Mouse (Mus musculus): Measurements from ENCODE around the gene Shc4. TPM values are rescaled to one million over a fixed set of nuclear protein-coding genes. Genes with fewer than 3 reads are reported as not detected.

Gene Shc4
- polyA plus RNA-seq, 1 experiment from 2014 or later, result 1.2 TPM

- no peak overlapping the region for H3K27ac ChIP-seq (ENCODE audit: low read depth, low read length)
- no peaks in the 10 kb centered on the region for H3K9me3 ChIP-seq (replicated peaks; ENCODE audit: control insufficient read depth, low read length)
- no peaks in the 10 kb centered on the region for H3K36me3 ChIP-seq (ENCODE audit: control insufficient read depth, insufficient read depth, low read length)
- H3K9ac ChIP-seq (ENCODE audit: low read depth, low read length), result no peak overlapping the region
- H3K4me3 ChIP-seq (ENCODE audit: low read depth, low read length), result no peak overlapping the region
- 83% methylated on average over 6 of the region's 6 CpGs for WGBS (ENCODE audit: insufficient replicate concordance)
- ATAC-seq (replicated peaks; ENCODE audit: insufficient number of reproducible peaks, low FRiP score, low TSS enrichment), result no peak
- H3K27me3 ChIP-seq (ENCODE audit: control insufficient read depth, insufficient read depth, low read length), result no peaks in the 10 kb centered on the region
- no peak overlapping the region for H3K4me2 ChIP-seq
- 0 out of 2 replicates have a peak, but pooled peaks cover 5% of the 10 kb centered on the region for H3K4me1 ChIP-seq (ENCODE audit: control insufficient read depth, insufficient read depth, low read length)
Observed at GRCm38 (mm10) chr2:125644912-125645311, 79.0 kb downstream of the Shc4 start.

- Histone ChIP-seq H3K4me1 (ENCODE audit: control insufficient read depth, insufficient read depth, low read length) (no peaks in the 10 kb centered on the region), H3K9me3 (replicated peaks; ENCODE audit: control insufficient read depth, low read length) (no peaks in the 10 kb centered on the region), H3K36me3 (ENCODE audit: control insufficient read depth, insufficient read depth, low read length) (no peaks in the 10 kb centered on the region), H3K4me3 (ENCODE audit: low read depth, low read length) (no peak overlapping the region), H3K4me2 (no peak overlapping the region), H3K9ac (ENCODE audit: low read depth, low read length) (no peak overlapping the region), H3K27ac (ENCODE audit: low read depth, low read length) (no peak overlapping the region), H3K27me3 (ENCODE audit: control insufficient read depth, insufficient read depth, low read length) (no peaks in the 10 kb centered on the region)
- ATAC-seq (replicated peaks; ENCODE audit: insufficient number of reproducible peaks, low FRiP score, low TSS enrichment), result no peak
- WGBS (ENCODE audit: insufficient replicate concordance), result 80% methylated on average over 7 of the region's 7 CpGs
Observed at GRCm38 (mm10) chr2:125637331-125637730, 86.6 kb downstream of the Shc4 start.

- Histone ChIP-seq H3K36me3 (ENCODE audit: control insufficient read depth, insufficient read depth, low read length) (no peaks in the 10 kb centered on the region), H3K27me3 (ENCODE audit: control insufficient read depth, insufficient read depth, low read length) (no peaks in the 10 kb centered on the region), H3K9ac (ENCODE audit: low read depth, low read length) (no peak overlapping the region), H3K4me1 (ENCODE audit: control insufficient read depth, insufficient read depth, low read length) (peaks cover 4% of the 10 kb centered on the region; the same call in 1 of the 2 replicates), H3K4me3 (ENCODE audit: low read depth, low read length) (no peak overlapping the region), H3K27ac (ENCODE audit: low read depth, low read length) (peak overlapping the region; percentile 78), H3K9me3 (replicated peaks; ENCODE audit: control insufficient read depth, low read length) (no peaks in the 10 kb centered on the region), H3K4me2 (no peak overlapping the region)
- WGBS (ENCODE audit: insufficient replicate concordance), result 65% methylated on average over 2 of the region's 2 CpGs
- no peak for ATAC-seq (replicated peaks; ENCODE audit: insufficient number of reproducible peaks, low FRiP score, low TSS enrichment)
Observed at GRCm38 (mm10) chr2:125630010-125630409, 93.9 kb downstream of the Shc4 start.

- Histone ChIP-seq H3K27ac (ENCODE audit: low read depth, low read length) (peak overlapping the region; percentile 78), H3K4me2 (no peak overlapping the region)
- ATAC-seq (replicated peaks; ENCODE audit: insufficient number of reproducible peaks, low FRiP score, low TSS enrichment), result no peak
Observed at GRCm38 (mm10) chr2:125628487-125628886, 95.5 kb downstream of the Shc4 start.

GRCm38 (mm10) chr2:125626536-125626935 is 97.4 kb downstream of the Shc4 start:
- H3K4me2 ChIP-seq, result no peak overlapping the region
- H3K4me1 ChIP-seq (ENCODE audit: control insufficient read depth, insufficient read depth, low read length), result peaks cover 16% of the 10 kb centered on the region
- no peak overlapping the region for H3K4me3 ChIP-seq (ENCODE audit: low read depth, low read length)
- 78% methylated on average over 4 of the region's 4 CpGs for WGBS (ENCODE audit: insufficient replicate concordance)
- no peaks in the 10 kb centered on the region for H3K9me3 ChIP-seq (replicated peaks; ENCODE audit: control insufficient read depth, low read length)
- no peak overlapping the region for H3K9ac ChIP-seq (ENCODE audit: low read depth, low read length)
- no peaks in the 10 kb centered on the region for H3K27me3 ChIP-seq (ENCODE audit: control insufficient read depth, insufficient read depth, low read length)
- H3K27ac ChIP-seq (ENCODE audit: low read depth, low read length), result no peak overlapping the region
- H3K36me3 ChIP-seq (ENCODE audit: control insufficient read depth, insufficient read depth, low read length), result no peaks in the 10 kb centered on the region
- no peak for ATAC-seq (replicated peaks; ENCODE audit: insufficient number of reproducible peaks, low FRiP score, low TSS enrichment)

More at GRCm38 (mm10) chr2:125628487-125628886, 95.5 kb downstream of the Shc4 start:
- H3K9ac ChIP-seq (ENCODE audit: low read depth, low read length), result no peak overlapping the region
- H3K4me3 ChIP-seq (ENCODE audit: low read depth, low read length), result no peak overlapping the region
- H3K9me3 ChIP-seq (replicated peaks; ENCODE audit: control insufficient read depth, low read length), result no peaks in the 10 kb centered on the region
- H3K27me3 ChIP-seq (ENCODE audit: control insufficient read depth, insufficient read depth, low read length), result no peaks in the 10 kb centered on the region
- 50% methylated on average over 6 of the region's 6 CpGs for WGBS (ENCODE audit: insufficient replicate concordance)
- peaks cover 11% of the 10 kb centered on the region for H3K4me1 ChIP-seq (ENCODE audit: control insufficient read depth, insufficient read depth, low read length)
- H3K36me3 ChIP-seq (ENCODE audit: control insufficient read depth, insufficient read depth, low read length), result no peaks in the 10 kb centered on the region

- Histone ChIP-seq H3K9ac (ENCODE audit: low read depth, low read length) (peak within 1 kb of the TSS; percentile 90), H3K9me3 (replicated peaks; ENCODE audit: control insufficient read depth, low read length) (no peaks in the 10 kb centered on the region), H3K27me3 (ENCODE audit: control insufficient read depth, insufficient read depth, low read length) (no peaks in the 10 kb centered on the region), H3K27ac (ENCODE audit: low read depth, low read length) (0 out of 2 replicates have a peak within 1 kb of the TSS, but pooled peaks have one; percentile 37), H3K4me3 (ENCODE audit: low read depth, low read length) (peak within 1 kb of the TSS; percentile 91), H3K4me2 (peak within 1 kb of the TSS; percentile 70), H3K36me3 (ENCODE audit: control insufficient read depth, insufficient read depth, low read length) (no peaks in the 10 kb centered on the region), H3K4me1 (ENCODE audit: control insufficient read depth, insufficient read depth, low read length) (peaks cover 12% of the 10 kb centered on the region)
- WGBS (ENCODE audit: insufficient replicate concordance), result under 1% methylated on average over 50 of the region's 50 CpGs
- peak; percentile 96 for ATAC-seq (replicated peaks; ENCODE audit: insufficient number of reproducible peaks, low FRiP score, low TSS enrichment)
Observed at GRCm38 (mm10) chr2:125624837-125625351, 99.1 kb downstream of the Shc4 start, which contains the start of gene Cep152. Gene Cep152, minus strand, starts transcription at chr2:125625113.

GRCm38 (mm10) chr2:125624127-125624685 is 99.7 kb downstream of the Shc4 start:
- 17% methylated on average over 9 of the region's 9 CpGs for WGBS (ENCODE audit: insufficient replicate concordance)
- H3K4me2 ChIP-seq, result peak overlapping the region; percentile 70
- ATAC-seq (replicated peaks; ENCODE audit: insufficient number of reproducible peaks, low FRiP score, low TSS enrichment), result no peak
- H3K9ac ChIP-seq (ENCODE audit: low read depth, low read length), result peak overlapping the region; percentile 90
- H3K27ac ChIP-seq (ENCODE audit: low read depth, low read length), result 0 out of 2 replicates have a peak overlapping the region, but pooled peaks have one; percentile 37
- peak overlapping the region; percentile 91 for H3K4me3 ChIP-seq (ENCODE audit: low read depth, low read length)
- H3K27me3 ChIP-seq (ENCODE audit: control insufficient read depth, insufficient read depth, low read length), result no peaks in the 10 kb centered on the region
- peaks cover 12% of the 10 kb centered on the region for H3K4me1 ChIP-seq (ENCODE audit: control insufficient read depth, insufficient read depth, low read length)
- no peaks in the 10 kb centered on the region for H3K9me3 ChIP-seq (replicated peaks; ENCODE audit: control insufficient read depth, low read length)
- peaks cover 2% of the 10 kb centered on the region; the same call in 1 of the 2 replicates for H3K36me3 ChIP-seq (ENCODE audit: control insufficient read depth, insufficient read depth, low read length)

GRCm38 (mm10) chr2:125623211-125623610 is 100.7 kb downstream of the Shc4 start:
- H3K27ac ChIP-seq (ENCODE audit: low read depth, low read length), result no peak overlapping the region
- H3K4me1 ChIP-seq (ENCODE audit: control insufficient read depth, insufficient read depth, low read length), result peaks cover 12% of the 10 kb centered on the region
- H3K4me3 ChIP-seq (ENCODE audit: low read depth, low read length), result no peak overlapping the region
- H3K9ac ChIP-seq (ENCODE audit: low read depth, low read length), result no peak overlapping the region
- 91% methylated on average over 15 of the region's 15 CpGs for WGBS (ENCODE audit: insufficient replicate concordance)
- H3K4me2 ChIP-seq, result peak overlapping the region; percentile 70
- peaks cover 6% of the 10 kb centered on the region for H3K36me3 ChIP-seq (ENCODE audit: control insufficient read depth, insufficient read depth, low read length)
- ATAC-seq (replicated peaks; ENCODE audit: insufficient number of reproducible peaks, low FRiP score, low TSS enrichment), result no peak
- no peaks in the 10 kb centered on the region for H3K9me3 ChIP-seq (replicated peaks; ENCODE audit: control insufficient read depth, low read length)
- no peaks in the 10 kb centered on the region for H3K27me3 ChIP-seq (ENCODE audit: control insufficient read depth, insufficient read depth, low read length)

Data from heart, embryonic 11.5 days (tissue).